Mouse (Mus musculus): ENCODE results near the gene Cox18. TPM values are rescaled to one million over a fixed set of nuclear protein-coding genes. Genes with fewer than 3 reads are reported as not detected.
"Not testable (repeated sequence)": the region's sequence is repeated elsewhere in the genome, so short reads cannot be mapped to it uniquely, and the experiment has no call there.

Cox18 gene
- 21.3 and 38.9 TPM in 2 replicates for polyA plus RNA-seq (2012; rRNA removed)

- 0 out of 2 replicates have a peak, but pooled peaks cover 3% of the 10 kb centered on the region for H3K4me1 ChIP-seq (ENCODE audit: control insufficient read depth, insufficient read depth, insufficient read length)
- peak; percentile 74 for TF ChIP-seq POLR2A (IDR thresholded peaks at IDR 0.05; ENCODE audit: low read depth, low read length)
- TF ChIP-seq CTCF (IDR thresholded peaks at IDR 0.05; ENCODE audit: extremely low read depth, insufficient read depth, insufficient read length, insufficient replicate concordance): 0 out of 2 replicates have a peak, but pooled peaks have one; percentile 17
- no peaks in the 10 kb centered on the region for H3K27me3 ChIP-seq (ENCODE audit: control insufficient read depth, insufficient read depth, low read length)
- WGBS: under 1% methylated on average over 62 of the region's 62 CpGs
- DNase-seq (ENCODE audit: low read depth in 1 of 2, low spot score in 2 of 2): peak; percentile 99 to 100
- peak within 1 kb of the TSS; percentile 92 for H3K27ac ChIP-seq (ENCODE audit: insufficient read depth, low read length)
- peaks cover 2% of the 10 kb centered on the region for H3K36me3 ChIP-seq (ENCODE audit: control insufficient read depth, insufficient read depth, low read length)
- H3K4me3 ChIP-seq (ENCODE audit: extremely low read depth, insufficient read depth, insufficient read length): peak within 1 kb of the TSS; percentile 84
Observed at GRCm38 (mm10) chr5:90223534-90224381, at the start of gene Cox18. TSS of gene Cox18 (minus strand) at chr5:90224001.

- H3K27me3 ChIP-seq (ENCODE audit: control insufficient read depth, insufficient read depth, low read length): not testable (repeated sequence)
- peaks cover 29% of the 10 kb centered on the region for H3K36me3 ChIP-seq (ENCODE audit: control insufficient read depth, insufficient read depth, low read length)
- WGBS: 77% methylated on average over 2 of the region's 2 CpGs
Observed at GRCm38 (mm10) chr5:90262230-90262629, 38.4 kb upstream of the Cox18 start.

GRCm38 (mm10) chr5:90257023-90257422, 33.2 kb upstream of the Cox18 start:
- no peak for DNase-seq (ENCODE audit: low read depth in 1 of 2, low spot score in 2 of 2)
- TF ChIP-seq POLR2A (IDR thresholded peaks at IDR 0.05; ENCODE audit: low read depth, low read length): no peak
- no peak for TF ChIP-seq CTCF (IDR thresholded peaks at IDR 0.05; ENCODE audit: extremely low read depth, insufficient read depth, insufficient read length, insufficient replicate concordance)
- Histone ChIP-seq H3K27ac (ENCODE audit: insufficient read depth, low read length) (no peak overlapping the region), H3K4me3 (ENCODE audit: extremely low read depth, insufficient read depth, insufficient read length) (no peak overlapping the region), H3K27me3 (ENCODE audit: control insufficient read depth, insufficient read depth, low read length) (no peaks in the 10 kb centered on the region), H3K4me1 (ENCODE audit: control insufficient read depth, insufficient read depth, insufficient read length) (no peaks in the 10 kb centered on the region), H3K36me3 (ENCODE audit: control insufficient read depth, insufficient read depth, low read length) (peaks cover 34% of the 10 kb centered on the region)
- 92% methylated on average over 3 of the region's 3 CpGs for WGBS

More at GRCm38 (mm10) chr5:90262230-90262629, 38.4 kb upstream of the Cox18 start:
- H3K27ac ChIP-seq (ENCODE audit: insufficient read depth, low read length); H3K4me1 ChIP-seq (ENCODE audit: control insufficient read depth, insufficient read depth, insufficient read length); DNase-seq (ENCODE audit: low read depth in 1 of 2, low spot score in 2 of 2); H3K4me3 ChIP-seq (ENCODE audit: extremely low read depth, insufficient read depth, insufficient read length): not testable (repeated sequence)

- DNase-seq (ENCODE audit: low read depth in 1 of 2, low spot score in 2 of 2): no peak
- TF ChIP-seq CTCF (IDR thresholded peaks at IDR 0.05; ENCODE audit: extremely low read depth, insufficient read depth, insufficient read length, insufficient replicate concordance) (no peak), POLR2A (IDR thresholded peaks at IDR 0.05; ENCODE audit: low read depth, low read length) (no peak)
- Histone ChIP-seq H3K4me1 (ENCODE audit: control insufficient read depth, insufficient read depth, insufficient read length) (no peaks in the 10 kb centered on the region), H3K4me3 (ENCODE audit: extremely low read depth, insufficient read depth, insufficient read length) (no peak overlapping the region), H3K36me3 (ENCODE audit: control insufficient read depth, insufficient read depth, low read length) (peaks cover 36% of the 10 kb centered on the region), H3K27me3 (ENCODE audit: control insufficient read depth, insufficient read depth, low read length) (no peaks in the 10 kb centered on the region), H3K27ac (ENCODE audit: insufficient read depth, low read length) (no peak overlapping the region)
Observed at GRCm38 (mm10) chr5:90247503-90247902, 23.7 kb upstream of the Cox18 start.

- H3K4me1 ChIP-seq (ENCODE audit: control insufficient read depth, insufficient read depth, insufficient read length): no peaks in the 10 kb centered on the region
- 80% methylated on average over 2 of the region's 2 CpGs for WGBS
- no peak overlapping the region for H3K27ac ChIP-seq (ENCODE audit: insufficient read depth, low read length)
- DNase-seq (ENCODE audit: low read depth in 1 of 2, low spot score in 2 of 2): no peak
- peaks cover 36% of the 10 kb centered on the region for H3K36me3 ChIP-seq (ENCODE audit: control insufficient read depth, insufficient read depth, low read length)
- TF ChIP-seq POLR2A (IDR thresholded peaks at IDR 0.05; ENCODE audit: low read depth, low read length) (no peak), CTCF (IDR thresholded peaks at IDR 0.05; ENCODE audit: extremely low read depth, insufficient read depth, insufficient read length, insufficient replicate concordance) (no peak)
- H3K27me3 ChIP-seq (ENCODE audit: control insufficient read depth, insufficient read depth, low read length): no peaks in the 10 kb centered on the region
- H3K4me3 ChIP-seq (ENCODE audit: extremely low read depth, insufficient read depth, insufficient read length): no peak overlapping the region
Observed at GRCm38 (mm10) chr5:90246987-90247386, 23.2 kb upstream of the Cox18 start.

GRCm38 (mm10) chr5:90246567-90246966, 22.8 kb upstream of the Cox18 start:
- TF ChIP-seq CTCF (IDR thresholded peaks at IDR 0.05; ENCODE audit: extremely low read depth, insufficient read depth, insufficient read length, insufficient replicate concordance) (no peak), POLR2A (IDR thresholded peaks at IDR 0.05; ENCODE audit: low read depth, low read length) (no peak)
- H3K27me3 ChIP-seq (ENCODE audit: control insufficient read depth, insufficient read depth, low read length): no peaks in the 10 kb centered on the region
- WGBS: 87% methylated on average over 4 of the region's 4 CpGs
- no peak overlapping the region for H3K4me3 ChIP-seq (ENCODE audit: extremely low read depth, insufficient read depth, insufficient read length)
- no peaks in the 10 kb centered on the region for H3K4me1 ChIP-seq (ENCODE audit: control insufficient read depth, insufficient read depth, insufficient read length)
- DNase-seq (ENCODE audit: low read depth in 1 of 2, low spot score in 2 of 2): no peak
- peaks cover 35% of the 10 kb centered on the region for H3K36me3 ChIP-seq (ENCODE audit: control insufficient read depth, insufficient read depth, low read length)
- no peak overlapping the region for H3K27ac ChIP-seq (ENCODE audit: insufficient read depth, low read length)

- 84% methylated on average over 4 of the region's 4 CpGs for WGBS
- H3K36me3 ChIP-seq (ENCODE audit: control insufficient read depth, insufficient read depth, low read length): peaks cover 34% of the 10 kb centered on the region
Observed at GRCm38 (mm10) chr5:90245416-90245815, 21.6 kb upstream of the Cox18 start.

More at GRCm38 (mm10) chr5:90245416-90245815, 21.6 kb upstream of the Cox18 start:
- DNase-seq (ENCODE audit: low read depth in 1 of 2, low spot score in 2 of 2): no peak
- Histone ChIP-seq H3K27me3 (ENCODE audit: control insufficient read depth, insufficient read depth, low read length) (no peaks in the 10 kb centered on the region), H3K4me1 (ENCODE audit: control insufficient read depth, insufficient read depth, insufficient read length) (no peaks in the 10 kb centered on the region), H3K27ac (ENCODE audit: insufficient read depth, low read length) (no peak overlapping the region), H3K4me3 (ENCODE audit: extremely low read depth, insufficient read depth, insufficient read length) (no peak overlapping the region)
- TF ChIP-seq CTCF (IDR thresholded peaks at IDR 0.05; ENCODE audit: extremely low read depth, insufficient read depth, insufficient read length, insufficient replicate concordance): no peak
- no peak for TF ChIP-seq POLR2A (IDR thresholded peaks at IDR 0.05; ENCODE audit: low read depth, low read length)
